Mouse (Mus musculus): ENCODE measurements around the gene S1pr2.
A peak's percentile ranks its signal among the peaks of the same experiment; 100 is the strongest.
"Not testable (repeated sequence)": the region's sequence is repeated elsewhere in the genome, so short reads cannot be mapped to it uniquely, and the experiment has no call there.

S1pr2 gene

GRCm38 (mm10) chr9:21000811-21001210 lies 24.2 kb upstream of the S1pr2 start:
- no peak for DNase-seq (ENCODE audit: low read depth, low spot score)

GRCm38 (mm10) chr9:20998337-20998736 lies 21.8 kb upstream of the S1pr2 start:
- DNase-seq (ENCODE audit: low read depth, low spot score) = not testable (repeated sequence)

- DNase-seq (ENCODE audit: low read depth, low spot score) = no peak
Observed at GRCm38 (mm10) chr9:20997065-20997464, 20.5 kb upstream of the S1pr2 start.

- DNase-seq (ENCODE audit: low read depth, low spot score) = no peak
Observed at GRCm38 (mm10) chr9:20995069-20995468, 18.5 kb upstream of the S1pr2 start.

GRCm38 (mm10) chr9:20993165-20993898 lies 16.8 kb upstream of the S1pr2 start:
- DNase-seq (ENCODE audit: low read depth, low spot score) = no peak

GRCm38 (mm10) chr9:20991587-20991986 lies 15.0 kb upstream of the S1pr2 start:
- no peak for DNase-seq (ENCODE audit: low read depth, low spot score)

GRCm38 (mm10) chr9:20990861-20991260 lies 14.3 kb upstream of the S1pr2 start:
- DNase-seq (ENCODE audit: low read depth, low spot score) = no peak

GRCm38 (mm10) chr9:20987953-20988352 lies 11.4 kb upstream of the S1pr2 start:
- DNase-seq (ENCODE audit: low read depth, low spot score) = no peak

GRCm38 (mm10) chr9:20986952-20987686 lies 10.5 kb upstream of the S1pr2 start:
- DNase-seq (ENCODE audit: low read depth, low spot score) = no peak

- no peak for DNase-seq (ENCODE audit: low read depth, low spot score)
Observed at GRCm38 (mm10) chr9:20983169-20983568, 6.6 kb upstream of the S1pr2 start.

GRCm38 (mm10) chr9:20982171-20982570 lies 5.6 kb upstream of the S1pr2 start:
- DNase-seq (ENCODE audit: low read depth, low spot score) = no peak

- no peak for DNase-seq (ENCODE audit: low read depth, low spot score)
Observed at GRCm38 (mm10) chr9:20979769-20980168, 3.2 kb upstream of the S1pr2 start.

GRCm38 (mm10) chr9:20979181-20979580 lies 2.6 kb upstream of the S1pr2 start:
- DNase-seq (ENCODE audit: low read depth, low spot score) = no peak

GRCm38 (mm10) chr9:20978409-20979095 lies 2.0 kb upstream of the S1pr2 start:
- no peak for DNase-seq (ENCODE audit: low read depth, low spot score)

- no peak for DNase-seq (ENCODE audit: low read depth, low spot score)
Observed at GRCm38 (mm10) chr9:20976961-20977689, 544 bp upstream of the S1pr2 start.

GRCm38 (mm10) chr9:20975431-20976215 lies 958 bp downstream of the S1pr2 start:
- peak; percentile 51 for DNase-seq (ENCODE audit: low read depth, low spot score)

GRCm38 (mm10) chr9:20973682-20974075 lies 2.9 kb downstream of the S1pr2 start:
- DNase-seq (ENCODE audit: low read depth, low spot score) = no peak

GRCm38 (mm10) chr9:20973001-20973681 lies 3.4 kb downstream of the S1pr2 start:
- no peak for DNase-seq (ENCODE audit: low read depth, low spot score)

- DNase-seq (ENCODE audit: low read depth, low spot score) = peak; percentile 37
Observed at GRCm38 (mm10) chr9:20972141-20972992, 4.2 kb downstream of the S1pr2 start.
